Mouse (Mus musculus) stomach, postnatal 0 days (tissue): ENCODE results near the gene Mturn.

Experiments
- CTCF ChIP-seq: IDR thresholded peaks from 2 replicates; pipeline ENCODE4 v1.5.1; 2016; ENCODE audit warnings: antibody characterized with exemption, low read depth, mild to moderate bottlenecking, moderate library complexity
- EP300 ChIP-seq: optimal IDR thresholded peaks from 2 replicates; pipeline ENCODE3; 2016; ENCODE audit warnings: antibody characterized with exemption

GRCm38 (mm10) chr6:54731726-54732125, 50.3 kb downstream of the Mturn start:
- TF ChIP-seq CTCF (no peak), EP300 (no peak)
